Mouse (Mus musculus): ENCODE data around the gene Ubac1.

Ubac1 gene

DNA sequence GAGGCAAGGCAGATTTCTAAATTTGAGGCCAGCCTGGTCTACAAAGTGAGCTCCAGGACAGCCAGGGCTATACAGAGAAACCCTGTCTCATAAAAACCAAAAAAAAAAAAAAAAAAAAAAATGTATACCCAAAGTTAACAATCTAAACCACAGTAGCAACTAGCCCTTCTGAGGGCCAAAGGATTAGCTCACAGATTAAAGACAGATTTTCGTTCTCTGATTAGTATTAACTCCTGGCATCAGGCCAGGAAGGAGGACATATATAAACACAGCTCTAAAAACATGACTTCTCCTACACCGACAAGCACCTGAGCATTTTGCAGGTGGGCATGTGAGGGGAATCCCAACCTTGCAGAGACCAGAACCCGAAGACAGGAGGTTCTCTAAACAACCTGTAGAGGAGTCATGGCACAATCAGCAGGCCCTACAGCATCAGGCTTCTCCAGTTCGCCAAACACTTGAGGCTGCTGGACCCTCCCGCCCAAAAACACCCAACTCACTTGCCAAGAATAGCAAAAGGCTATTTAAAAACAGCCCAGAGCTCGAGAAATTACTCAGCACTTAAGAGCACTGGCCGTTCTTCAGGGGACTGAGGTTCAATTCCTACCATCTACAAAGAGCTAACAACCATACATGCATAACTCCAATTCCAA lies 43.8 kb downstream of the Ubac1 start:
- peak in 1 of 2 experiments; percentile 46 for DNase-seq (ENCODE audit: inconsistent age in 2 of 2, low spot score in 1 of 2)

DNA sequence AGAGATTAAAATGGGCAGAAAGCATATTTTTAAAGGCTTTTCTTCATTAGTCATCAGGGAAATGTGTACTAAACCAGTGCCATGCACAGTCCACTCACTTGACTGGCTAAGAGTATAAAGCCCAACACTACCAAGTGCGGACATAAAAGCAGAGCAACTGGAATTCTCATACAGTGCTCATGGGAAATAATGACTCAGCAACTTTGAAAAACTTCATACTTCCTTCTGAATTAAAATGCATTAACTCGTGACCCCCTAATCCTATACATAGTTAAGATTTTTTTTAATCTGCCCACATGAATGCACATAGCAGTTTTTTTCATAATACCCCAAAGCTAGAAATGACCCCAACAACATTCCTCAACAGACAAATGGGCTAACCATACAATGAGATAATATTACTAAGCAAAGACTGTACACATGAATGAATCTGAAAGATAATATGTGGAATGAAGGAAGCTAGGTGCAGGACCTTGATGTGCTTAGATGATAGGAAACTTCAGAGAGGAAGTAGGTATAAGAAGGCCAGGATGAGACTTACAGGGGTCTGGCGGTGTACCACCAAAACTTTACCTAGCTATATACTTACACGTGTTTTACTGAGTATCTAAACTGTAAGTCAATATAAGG lies 46.3 kb downstream of the Ubac1 start:
- DNase-seq (ENCODE audit: inconsistent age in 2 of 2, low spot score in 1 of 2), result no peak

DNA sequence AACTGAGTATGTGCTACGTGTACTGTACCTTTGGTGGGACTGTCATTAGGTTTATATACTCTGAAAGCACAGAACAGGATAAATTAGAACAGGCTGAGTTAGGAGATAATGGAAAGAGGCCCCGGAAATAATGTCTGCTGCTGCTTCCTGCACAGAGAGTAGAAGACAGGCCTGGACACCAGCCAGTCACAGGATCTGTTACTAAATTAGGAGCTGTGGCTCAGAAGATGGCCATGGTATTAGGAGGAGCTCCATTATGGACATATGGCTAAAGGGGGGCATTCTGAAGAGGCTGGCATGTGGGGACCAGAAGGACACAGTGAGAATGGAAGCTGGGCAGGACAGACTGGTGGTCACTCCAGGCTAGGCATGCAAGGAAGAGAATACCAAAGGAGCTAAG lies 51.1 kb downstream of the Ubac1 start:
- peak in 1 of 2 experiments; percentile 56 for DNase-seq (ENCODE audit: inconsistent age in 2 of 2, low spot score in 1 of 2)

DNA sequence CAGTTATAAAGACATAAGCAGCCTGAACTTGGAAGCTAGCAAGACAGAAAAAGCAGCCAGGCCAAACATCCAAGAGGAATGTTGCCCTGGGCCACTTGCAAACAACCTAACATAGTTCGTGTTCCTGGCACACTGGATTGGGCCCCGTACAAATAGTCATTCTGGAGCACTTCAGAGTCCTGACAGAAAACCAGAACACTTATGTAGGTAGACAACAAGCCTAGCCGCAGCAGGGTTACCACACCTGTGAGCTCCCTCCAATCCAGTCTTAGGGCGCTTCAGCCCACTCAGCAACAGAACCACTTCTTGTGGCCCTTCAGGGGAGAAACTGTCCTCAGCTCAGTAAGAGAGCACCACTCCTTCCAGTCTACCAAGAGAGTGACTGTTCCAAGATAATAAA lies 52.2 kb downstream of the Ubac1 start:
- DNase-seq (ENCODE audit: inconsistent age in 2 of 2, low spot score in 1 of 2), result no peak

DNA sequence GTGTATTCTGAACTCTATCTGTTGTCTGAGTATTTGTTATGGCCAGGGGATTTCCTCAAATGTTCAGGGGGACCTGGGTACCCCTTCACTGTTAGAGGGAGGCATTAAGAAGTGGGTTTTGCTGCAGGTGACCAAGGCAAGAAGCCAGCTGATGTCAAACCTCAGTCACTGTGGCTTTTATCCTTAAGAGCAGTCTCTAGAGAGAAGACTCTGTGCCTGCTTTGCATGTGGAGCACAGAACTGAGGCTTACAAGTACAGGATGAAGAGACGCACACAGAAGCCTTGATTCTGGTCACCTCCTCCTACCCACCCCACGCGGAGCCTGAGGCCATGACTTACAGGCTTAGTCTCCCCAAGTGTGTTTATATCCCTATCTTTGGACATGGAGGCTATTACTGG lies 72.3 kb downstream of the Ubac1 start:
- DNase-seq (ENCODE audit: inconsistent age in 2 of 2, low spot score in 1 of 2), result no peak

All from adrenal gland, adult (tissue).